Mouse (Mus musculus): ENCODE data around the gene Gm21874. TPM values are rescaled to one million over a fixed set of nuclear protein-coding genes. Genes with fewer than 3 reads are reported as not detected.
"Not testable (repeated sequence)": the region's sequence is repeated elsewhere in the genome, so short reads cannot be mapped to it uniquely, and the experiment has no call there.

Gene Gm21874
- polyA plus RNA-seq (2016; fragmentation: Nextera tagmentation; extraction: Ambion mirVana), result not detected in 2 replicates

DNA sequence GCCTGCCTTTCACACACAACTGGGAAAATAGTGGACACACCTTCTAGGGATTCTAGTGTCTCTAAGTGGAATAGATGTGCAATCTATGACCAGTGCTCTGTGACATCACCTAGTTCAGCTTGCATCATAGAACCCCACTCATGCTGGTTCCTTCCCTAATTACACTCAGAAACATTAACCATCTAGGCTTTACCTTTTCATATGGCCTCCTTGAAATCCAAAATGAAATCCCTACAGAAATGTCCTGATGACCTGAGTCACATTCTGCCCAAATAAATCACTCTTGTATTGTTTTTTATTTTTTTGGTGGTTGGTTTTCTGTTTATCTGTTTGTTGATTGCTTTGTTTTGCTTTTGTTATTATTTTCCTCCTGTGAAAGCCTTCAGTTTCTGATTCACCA, at the start of gene Gm21874:
Gene Gm21874, minus strand, starts transcription at position 101 of the 400 bp plus-strand sequence.
- H3K36me3 ChIP-seq; H3K9me3 ChIP-seq; H3K4me1 ChIP-seq (replicated peaks); H3K27ac ChIP-seq; H3K4me3 ChIP-seq; H3K27me3 ChIP-seq (ENCODE audit: insufficient read depth, poor library complexity, severe bottlenecking); DNase-seq (ENCODE audit: low spot score): not testable (repeated sequence)

Other genes starting within 250 kb of the Gm21874 start
- not detected in 2 replicates for gene Gm21721, start 214.0 kb downstream of the Gm21874 start, polyA plus RNA-seq (2016; fragmentation: Nextera tagmentation; extraction: Ambion mirVana)
- gene Gm21812, start 69.0 kb downstream of the Gm21874 start, polyA plus RNA-seq (2016; fragmentation: Nextera tagmentation; extraction: Ambion mirVana), result not detected in 2 replicates

All from hindbrain, embryonic 10.5 days (tissue).